Mouse (Mus musculus) retina, adult 2 months (tissue): ENCODE results near the gene Mrps14.
A peak's percentile ranks its signal among the peaks of the same experiment; 100 is the strongest.

Experiments
- DNase-seq: peaks from one replicate; pipeline ENCODE4 v3.0.0-alpha.2; 2012; ENCODE audit warnings: low read depth, low spot score

The Mrps14 gene

GRCm38 (mm10) chr1:160194529-160195336 lies at the start of gene Mrps14:
Gene Mrps14 (plus strand): TSS chr1:160195215.
- peak; percentile 98 for DNase-seq

DNA sequence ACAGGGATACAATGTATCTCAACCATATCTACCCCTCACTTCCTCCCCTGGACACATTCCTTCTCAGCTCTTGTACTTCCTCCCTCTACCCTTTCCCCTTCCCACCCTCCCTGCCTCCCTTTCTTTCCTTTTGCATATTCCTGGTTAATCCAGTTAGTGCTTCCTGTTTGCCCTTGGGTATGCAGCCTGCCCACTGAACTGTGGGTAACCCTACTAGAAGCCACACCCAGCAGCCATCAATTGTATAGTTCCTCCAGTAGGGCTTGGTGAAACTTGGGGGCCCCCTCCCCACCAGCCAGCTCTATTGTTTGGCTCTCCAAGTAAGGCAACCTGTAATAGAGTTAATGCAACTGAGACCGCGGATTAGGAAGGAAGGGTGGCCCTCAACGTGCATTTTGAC lies 49.4 kb upstream of the Mrps14 start:
- no peak for DNase-seq

- DNase-seq = no peak
Observed at GRCm38 (mm10) chr1:160147274-160147673, 47.7 kb upstream of the Mrps14 start.

DNA sequence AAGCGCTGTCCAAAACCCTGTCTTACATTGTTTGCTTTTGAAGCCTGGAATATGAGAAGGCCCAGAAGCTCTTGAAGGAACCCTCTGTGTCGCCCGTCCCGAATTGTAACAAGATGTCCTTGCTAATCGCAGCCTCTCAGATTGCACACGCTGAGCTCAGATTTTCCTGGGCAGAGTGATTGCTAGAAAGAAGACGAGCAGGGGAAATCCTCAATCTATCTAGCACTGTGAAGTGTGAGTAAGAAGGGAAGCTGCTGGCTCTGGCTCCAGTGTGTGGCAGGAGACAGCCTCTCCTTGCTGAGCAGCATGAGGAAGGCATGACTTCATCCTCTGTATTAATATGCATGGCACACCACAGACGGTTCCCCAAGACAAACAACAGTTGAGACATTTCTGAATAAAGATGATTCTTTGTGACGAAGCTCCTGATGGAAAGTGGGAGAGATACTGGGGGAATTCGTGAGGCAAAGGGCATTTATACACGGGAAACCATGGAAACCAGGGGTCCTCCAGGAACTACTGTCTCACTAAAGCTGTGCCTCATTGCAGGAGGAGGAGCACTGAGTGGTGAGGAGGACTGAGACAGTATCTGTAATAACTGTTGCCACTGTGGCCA lies 45.6 kb upstream of the Mrps14 start:
- DNase-seq = no peak

GRCm38 (mm10) chr1:160150726-160151125 lies 44.3 kb upstream of the Mrps14 start:
- DNase-seq = no peak

- no peak for DNase-seq
Observed at GRCm38 (mm10) chr1:160153480-160153879, 41.5 kb upstream of the Mrps14 start, which contains the start of gene Tnn. Gene Tnn (minus strand): TSS chr1:160153580.

GRCm38 (mm10) chr1:160158190-160158589 lies 36.8 kb upstream of the Mrps14 start:
- no peak for DNase-seq

- DNase-seq = no peak
Observed at GRCm38 (mm10) chr1:160166600-160166999, 28.4 kb upstream of the Mrps14 start.

GRCm38 (mm10) chr1:160176903-160177302 lies 18.1 kb upstream of the Mrps14 start:
- DNase-seq = no peak

GRCm38 (mm10) chr1:160181216-160181615 lies 13.8 kb upstream of the Mrps14 start:
- DNase-seq = no peak

GRCm38 (mm10) chr1:160184506-160184905 lies 10.5 kb upstream of the Mrps14 start:
- DNase-seq = no peak

- no peak for DNase-seq
Observed at GRCm38 (mm10) chr1:160195337-160195663, 285 bp downstream of the Mrps14 start.

DNA sequence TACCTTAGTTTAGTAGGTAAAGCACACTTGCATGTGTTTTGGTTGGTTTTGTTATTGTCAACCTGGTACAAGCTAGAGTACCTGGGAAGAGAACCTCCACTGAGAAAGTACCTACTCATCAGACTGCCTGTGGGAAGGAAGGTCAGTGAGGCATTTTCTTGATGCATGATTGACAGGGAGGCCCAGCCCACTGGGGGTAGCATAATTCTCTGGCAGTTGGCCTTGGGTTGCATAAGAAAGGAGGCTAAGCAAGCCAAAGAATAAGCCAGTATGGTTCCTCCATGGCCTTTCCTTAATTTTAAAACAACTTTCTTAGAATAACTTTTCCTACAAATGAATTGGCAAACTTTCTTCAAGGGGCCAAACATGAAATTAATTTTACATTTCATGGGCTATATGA lies 10.5 kb downstream of the Mrps14 start:
- no peak for DNase-seq

DNA sequence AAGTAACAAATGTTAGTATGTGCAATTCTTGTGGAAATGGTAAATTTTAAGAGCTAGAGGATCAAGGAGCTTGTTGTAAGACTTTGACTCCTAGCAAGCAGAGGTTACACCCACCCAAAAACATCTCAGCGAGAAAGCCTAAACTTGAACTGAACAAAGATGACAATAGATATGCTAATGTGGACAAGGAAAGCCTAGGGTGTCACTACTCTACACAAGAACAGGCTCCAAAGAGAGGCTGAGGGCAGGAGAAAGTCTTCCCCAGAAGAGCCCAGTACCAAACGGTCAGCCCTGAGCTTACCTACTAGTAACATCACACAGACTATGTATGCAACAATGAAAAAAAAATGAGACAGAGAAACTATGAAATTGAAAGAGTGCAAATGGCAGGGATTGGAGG lies 14.8 kb downstream of the Mrps14 start:
- DNase-seq = no peak

- DNase-seq = no peak
Observed at GRCm38 (mm10) chr1:160210566-160210965, 15.6 kb downstream of the Mrps14 start.

GRCm38 (mm10) chr1:160211597-160212122 lies 16.6 kb downstream of the Mrps14 start:
- DNase-seq = no peak

DNA sequence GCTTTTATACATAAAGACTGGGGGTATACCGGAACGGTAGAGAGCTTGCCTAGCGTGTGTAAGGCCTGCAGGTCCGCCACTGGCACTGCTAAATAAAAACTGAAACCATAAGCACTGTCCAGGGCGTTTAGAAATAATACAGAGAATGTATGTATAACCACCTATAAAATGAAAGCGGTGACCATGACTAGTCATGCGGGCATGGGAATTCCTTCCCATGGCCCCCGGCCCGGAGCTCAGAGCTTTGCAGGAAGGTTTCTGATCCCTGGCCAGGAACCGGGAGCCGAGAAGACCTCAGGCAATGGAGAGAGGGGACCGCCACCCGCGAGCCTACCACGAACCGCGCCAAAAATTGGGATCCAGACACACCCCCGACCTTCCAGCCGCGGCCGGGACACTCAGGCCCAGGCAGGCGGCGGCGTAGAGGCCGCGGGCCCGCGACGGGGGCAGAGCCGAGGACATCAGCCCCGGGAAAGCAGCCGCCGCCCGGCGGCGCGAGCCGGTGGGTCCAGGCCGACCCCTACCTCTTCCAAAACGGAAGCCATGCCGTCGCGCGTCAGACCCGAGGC lies 17.2 kb downstream of the Mrps14 start:
- no peak for DNase-seq

- peak; percentile 98 for DNase-seq
Observed at GRCm38 (mm10) chr1:160212703-160213669, 18.0 kb downstream of the Mrps14 start, which contains the start of gene Cacybp. Gene Cacybp (minus strand): TSS chr1:160212875.

DNA sequence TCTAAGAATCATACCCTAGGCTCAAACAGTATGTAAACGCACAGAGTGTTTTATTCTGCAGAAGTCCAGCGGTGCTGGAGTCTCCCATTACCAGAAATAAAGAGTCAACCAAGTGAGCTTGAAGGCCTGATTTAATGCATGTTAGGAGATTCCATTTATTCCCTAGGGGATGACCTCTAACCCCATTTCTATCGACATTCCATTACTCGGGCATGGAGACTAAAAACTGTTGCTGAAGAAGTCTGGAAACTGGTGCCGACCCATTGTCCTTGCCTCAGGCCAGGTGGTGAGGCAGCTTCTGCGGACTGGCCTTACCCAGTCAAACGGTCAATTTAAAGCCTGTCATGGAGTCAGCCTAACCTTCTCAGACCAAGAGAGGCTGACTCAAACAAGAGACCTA lies 19.2 kb downstream of the Mrps14 start:
- DNase-seq = no peak

GRCm38 (mm10) chr1:160217898-160218297 lies 22.9 kb downstream of the Mrps14 start:
- no peak for DNase-seq

- no peak for DNase-seq
Observed at GRCm38 (mm10) chr1:160224093-160224492, 29.1 kb downstream of the Mrps14 start.
